Mouse (Mus musculus) ovary, adult 2 months (tissue): ENCODE results near the gene Olfr859. TPM values are rescaled to one million over a fixed set of nuclear protein-coding genes. Genes with fewer than 3 reads are reported as not detected.

Experiments used
- polyA plus RNA-seq: library from polyadenylated mRNA; depleted of rRNA; stranded (reverse); fragments of >200 nt; gene quantifications from 2 replicates; pipeline ENCODE4 v1.2.3, GENCODE M21; 2012; rRNA removed

Olfr859 gene
- not detected in 2 replicates for polyA plus RNA-seq

DNA sequence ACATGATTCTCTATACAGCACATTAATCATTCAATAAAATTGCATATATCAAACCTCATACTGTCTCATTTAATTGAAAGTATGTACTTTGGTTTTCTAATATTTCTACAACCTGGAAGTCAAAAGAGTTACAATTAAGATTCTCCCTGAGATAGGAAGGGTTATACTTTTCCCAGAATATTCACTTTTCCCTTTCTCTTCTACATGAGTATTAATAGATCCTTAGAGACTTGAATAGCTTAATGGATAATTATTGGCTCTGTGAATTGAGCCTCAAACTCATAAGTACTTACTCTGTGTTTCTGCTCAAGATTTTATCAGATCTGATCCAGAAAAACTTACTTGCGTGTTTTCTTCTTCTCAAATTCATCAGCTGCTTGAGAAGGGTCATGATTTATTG, at the start of gene Olfr859:
TSS of gene Olfr859 (plus strand) at position 301 of the 400 bp plus-strand sequence.

DNA sequence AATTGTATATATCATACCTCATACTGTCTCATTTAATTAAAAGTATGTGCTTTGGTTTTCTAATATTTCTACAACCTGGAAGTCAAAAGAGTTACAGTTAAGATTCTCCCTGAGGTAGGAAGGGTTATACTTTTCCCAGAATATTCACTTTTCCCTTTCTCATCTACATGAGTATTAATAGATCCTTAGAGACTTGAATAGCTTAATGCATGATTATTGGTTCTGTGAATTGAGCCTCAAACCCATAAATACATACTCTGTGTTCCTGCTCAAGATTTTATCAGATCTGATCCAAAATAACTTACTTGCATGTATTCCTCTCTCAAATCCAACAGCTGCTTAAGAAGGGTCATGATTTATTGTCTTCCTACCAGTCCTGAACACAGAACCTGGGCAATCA, 24.7 kb upstream of the Olfr859 start, which contains the start of gene Olfr58:
TSS of gene Olfr58 (plus strand) at position 301 of the 400 bp plus-strand sequence.

DNA sequence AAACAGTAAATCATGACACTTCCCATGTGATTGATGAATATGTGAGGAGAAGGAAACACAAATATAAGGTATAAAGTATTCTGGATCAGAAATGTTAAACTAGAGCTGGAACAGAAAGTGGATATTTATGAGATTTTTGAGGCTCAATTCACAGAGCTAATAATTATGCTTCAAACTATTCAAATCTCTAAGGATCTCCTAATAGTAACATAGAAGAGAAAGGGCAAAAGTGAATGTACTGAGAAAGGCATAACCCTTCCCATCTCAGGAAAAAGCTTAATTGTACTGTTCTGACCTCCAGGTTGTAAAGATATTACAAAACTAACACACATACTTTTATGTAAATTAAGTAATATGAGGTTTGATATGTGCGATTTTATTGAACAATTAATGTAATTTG, 44.9 kb downstream of the Olfr859 start, which contains the start of gene Olfr860:
TSS of gene Olfr860 (minus strand) at position 101 of the 400 bp plus-strand sequence.

Other genes starting within 250 kb of the Olfr859 start
- gene Olfr854, start 237.5 kb upstream of the Olfr859 start, polyA plus RNA-seq = not detected in 2 replicates
- gene Olfr855, start 222.3 kb upstream of the Olfr859 start, polyA plus RNA-seq = not detected in 2 replicates
- 7.9 and 8.8 TPM in 2 replicates for gene Zfp317, start 182.8 kb upstream of the Olfr859 start, polyA plus RNA-seq
- not detected in 2 replicates for gene Olfr857, start 95.5 kb upstream of the Olfr859 start, polyA plus RNA-seq
- gene Olfr58, start 24.6 kb upstream of the Olfr859 start, polyA plus RNA-seq = not detected in 2 replicates
- not detected in 2 replicates for gene Olfr860, start 44.8 kb downstream of the Olfr859 start, polyA plus RNA-seq
- gene Olfr862, start 83.1 kb downstream of the Olfr859 start, polyA plus RNA-seq = not detected in 2 replicates
- not detected in 2 replicates for gene Olfr77, start 112.0 kb downstream of the Olfr859 start, polyA plus RNA-seq
- gene Olfr866, start 223.1 kb downstream of the Olfr859 start, polyA plus RNA-seq = not detected in 2 replicates